ENCODE assay signal across 14 mouse cellular contexts in genomic region chr3:35027898-35028297, GRCm38 (mm10).
DNase-seq lines count a peak whose midpoint lies in the region; ATAC-seq and TF ChIP-seq lines count a peak whose summit lies in the region.
"Had no signal": no experiment of that assay in that cellular context is flagged by ENCODE, and none has a peak within 500 bp of the region (broad histone marks: within the 10 kb centered on the region; RNA-seq: fewer than 3 reads in every experiment).

No protein-coding gene starts in this region.

- TF ChIP-seq EP300 in stomach, postnatal 0 days (optimal IDR thresholded peaks at IDR 0.05) = no peak

- H3K27ac ChIP-seq in hindbrain, embryonic 10.5 days = peak overlapping the region; percentile 68
- H3K27ac ChIP-seq in hindbrain, postnatal 0 days = no peak overlapping the region
- H3K27ac ChIP-seq in midbrain, embryonic 13.5 days = no peak overlapping the region
- no peak overlapping the region for H3K27ac ChIP-seq in midbrain, postnatal 0 days (ENCODE audit: low read depth, low read length)
- H3K27ac ChIP-seq in stomach, postnatal 0 days (replicated peaks) = no peak overlapping the region
- H3K27ac ChIP-seq: hindbrain, embryonic 12.5 days; limb, embryonic 13.5 days had no signal

- H3K27me3 ChIP-seq in hindbrain, embryonic 10.5 days (ENCODE audit: insufficient read depth, poor library complexity, severe bottlenecking) = no peaks in the 10 kb centered on the region
- no peaks in the 10 kb centered on the region for H3K27me3 ChIP-seq in hindbrain, postnatal 0 days (ENCODE audit: insufficient read depth, low read length)
- no peaks in the 10 kb centered on the region for H3K27me3 ChIP-seq in midbrain, embryonic 13.5 days
- H3K27me3 ChIP-seq in midbrain, postnatal 0 days (ENCODE audit: insufficient read depth, low read length) = no peaks in the 10 kb centered on the region
- H3K27me3 ChIP-seq in stomach, postnatal 0 days (ENCODE audit: control insufficient read depth, insufficient read depth, low read length) = no peaks in the 10 kb centered on the region
- H3K27me3 ChIP-seq: limb, embryonic 13.5 days had no signal

- WGBS in hindbrain, embryonic 10.5 days = 13% methylated on average over 5 of the region's 5 CpGs
- WGBS in hindbrain, postnatal 0 days = 27% methylated on average over 5 of the region's 5 CpGs
- 12% methylated on average over 5 of the region's 5 CpGs for WGBS in midbrain, embryonic 13.5 days
- 28% methylated on average over 5 of the region's 5 CpGs for WGBS in midbrain, postnatal 0 days
- WGBS in stomach, postnatal 0 days = 11% methylated on average over 5 of the region's 5 CpGs

- TF ChIP-seq CTCF in hindbrain, postnatal 0 days (IDR thresholded peaks at IDR 0.05; ENCODE audit: low read depth) = no peak
- TF ChIP-seq CTCF in midbrain, postnatal 0 days (IDR thresholded peaks at IDR 0.05) = no peak
- no peak for TF ChIP-seq CTCF in stomach, postnatal 0 days (IDR thresholded peaks at IDR 0.05; ENCODE audit: low read depth)

- no peak overlapping the region for H3K4me3 ChIP-seq in hindbrain, embryonic 10.5 days
- H3K4me3 ChIP-seq in hindbrain, postnatal 0 days (ENCODE audit: low read length) = no peak overlapping the region
- no peak overlapping the region for H3K4me3 ChIP-seq in midbrain, embryonic 13.5 days (replicated peaks)
- H3K4me3 ChIP-seq in midbrain, postnatal 0 days (ENCODE audit: low read depth, low read length) = no peak overlapping the region
- no peak overlapping the region for H3K4me3 ChIP-seq in stomach, postnatal 0 days (ENCODE audit: low read depth, low read length)
- H3K4me3 ChIP-seq: hindbrain, embryonic 12.5 days; limb, embryonic 13.5 days had no signal

- H3K4me2 ChIP-seq in hindbrain, postnatal 0 days (ENCODE audit: low read depth, low read length) = no peak overlapping the region
- no peak overlapping the region for H3K4me2 ChIP-seq in midbrain, embryonic 13.5 days (replicated peaks)
- H3K4me2 ChIP-seq in midbrain, postnatal 0 days (ENCODE audit: low read depth, low read length, poor library complexity, severe bottlenecking) = no peak overlapping the region
- H3K4me2 ChIP-seq in stomach, postnatal 0 days (replicated peaks; ENCODE audit: low read depth) = no peak overlapping the region
- H3K4me2 ChIP-seq: hindbrain, embryonic 12.5 days; limb, embryonic 13.5 days had no signal

- no peaks in the 10 kb centered on the region for H3K36me3 ChIP-seq in hindbrain, embryonic 10.5 days
- no peaks in the 10 kb centered on the region for H3K36me3 ChIP-seq in hindbrain, postnatal 0 days (ENCODE audit: insufficient read depth, low read length)
- H3K36me3 ChIP-seq in midbrain, embryonic 13.5 days = no peaks in the 10 kb centered on the region
- no peaks in the 10 kb centered on the region for H3K36me3 ChIP-seq in midbrain, postnatal 0 days (ENCODE audit: insufficient read depth, low read length)
- H3K36me3 ChIP-seq in stomach, postnatal 0 days (ENCODE audit: control insufficient read depth, insufficient read depth, low read length) = no peaks in the 10 kb centered on the region
- H3K36me3 ChIP-seq: hindbrain, embryonic 12.5 days; limb, embryonic 13.5 days had no signal

- H3K9me3 ChIP-seq in hindbrain, embryonic 10.5 days = no peaks in the 10 kb centered on the region
- H3K9me3 ChIP-seq in hindbrain, postnatal 0 days (ENCODE audit: low read length) = no peaks in the 10 kb centered on the region
- no peaks in the 10 kb centered on the region for H3K9me3 ChIP-seq in midbrain, embryonic 13.5 days
- H3K9me3 ChIP-seq in midbrain, postnatal 0 days (ENCODE audit: low read length) = no peaks in the 10 kb centered on the region
- H3K9me3 ChIP-seq in stomach, postnatal 0 days (ENCODE audit: control insufficient read depth, low read length) = no peaks in the 10 kb centered on the region
- H3K9me3 ChIP-seq: hindbrain, embryonic 12.5 days; limb, embryonic 13.5 days had no signal

- peak; percentile 43 for DNase-seq in hindbrain, embryonic 10.5 days (ENCODE audit: low spot score)
- no peak for DNase-seq in hindbrain, postnatal 0 days (ENCODE audit: low spot score)
- DNase-seq in midbrain, postnatal 0 days (ENCODE audit: low spot score) = no peak
- DNase-seq in embryo, embryonic 9.5 days (ENCODE audit: extremely low spot score) = peak; percentile 52
- peak; percentile 22 for DNase-seq in stomach, postnatal 0 days (ENCODE audit: low spot score)
- DNase-seq in lung, postnatal 36 days = no peak
- DNase-seq: cerebellum, adult 8-10 months; gastrocnemius, postnatal 25 days; thymus, postnatal 25 days had no signal

- H3K9ac ChIP-seq in hindbrain, postnatal 0 days (replicated peaks; ENCODE audit: low read length) = no peak overlapping the region
- H3K9ac ChIP-seq in midbrain, embryonic 13.5 days (replicated peaks) = no peak overlapping the region
- H3K9ac ChIP-seq in midbrain, postnatal 0 days (replicated peaks; ENCODE audit: low read length, poor library complexity, severe bottlenecking) = no peak overlapping the region
- no peak overlapping the region for H3K9ac ChIP-seq in stomach, postnatal 0 days (ENCODE audit: low read length)
- H3K9ac ChIP-seq: hindbrain, embryonic 12.5 days; limb, embryonic 13.5 days had no signal

- no peak for ATAC-seq in hindbrain, postnatal 0 days
- peak; percentile 30; the same call in 1 of the 2 replicates for ATAC-seq in midbrain, embryonic 13.5 days
- no peak for ATAC-seq in midbrain, postnatal 0 days (ENCODE audit: low FRiP score)
- no peak for ATAC-seq in stomach, postnatal 0 days (ENCODE audit: low FRiP score, low TSS enrichment)
- ATAC-seq in megakaryocyte, adult 5-6 weeks (ENCODE audit: poor library complexity, severe bottlenecking) = no peak
- ATAC-seq: lung, postnatal 0 days had no signal

- H3K4me1 ChIP-seq in hindbrain, embryonic 10.5 days (replicated peaks) = peaks cover 23% of the 10 kb centered on the region
- H3K4me1 ChIP-seq in hindbrain, postnatal 0 days (ENCODE audit: insufficient read depth, low read length) = no peaks in the 10 kb centered on the region
- peaks cover 4% of the 10 kb centered on the region; the same call in 1 of the 2 replicates for H3K4me1 ChIP-seq in midbrain, embryonic 13.5 days (replicated peaks)
- no peaks in the 10 kb centered on the region for H3K4me1 ChIP-seq in midbrain, postnatal 0 days (ENCODE audit: insufficient read depth, low read length)
- H3K4me1 ChIP-seq in stomach, postnatal 0 days (replicated peaks; ENCODE audit: control insufficient read depth, insufficient read depth) = no peaks in the 10 kb centered on the region

Comparison
In these comparisons a context has a peak if more than half of its experiments do, and no peak if none do; other contexts are left out.
1. DNase-seq: peak in hindbrain, embryonic 10.5 days (single experiment), embryo, embryonic 9.5 days (single experiment) and stomach, postnatal 0 days (single experiment); none in hindbrain, postnatal 0 days (single experiment), midbrain, postnatal 0 days (single experiment) and lung, postnatal 36 days (single experiment).